Mouse (Mus musculus) testis, adult 2 months (tissue): ENCODE results near the gene Brpf1.

Experiments
- CTCF ChIP-seq: fragments of 200-500 bp; IDR thresholded peaks from 2 replicates; pipeline ENCODE4 v1.5.1; 2012; ENCODE audit warnings: low read depth, mild to moderate bottlenecking, inconsistent platforms, low read length, moderate library complexity; ENCODE audit not compliant: control insufficient read depth, insufficient read depth, insufficient replicate concordance
- POLR2A ChIP-seq: fragments of 200-500 bp; IDR thresholded peaks from 2 replicates; pipeline ENCODE4 v1.6.1; 2012; ENCODE audit warnings: low read depth, mild to moderate bottlenecking, inconsistent platforms, low read length, moderate library complexity; ENCODE audit not compliant: control insufficient read depth

GRCm38 (mm10) chr6:113353696-113354095 lies 46.8 kb downstream of the Brpf1 start:
- TF ChIP-seq CTCF (no peak), POLR2A (no peak)
